Mouse (Mus musculus): ENCODE measurements at regions not wholly inside any gene's neighbourhood (a gene's known extent, or its start where the extent isn't known, plus 50 kb on each side); places are given as distances from the start of the nearest gene placed in this dataset.

DNA sequence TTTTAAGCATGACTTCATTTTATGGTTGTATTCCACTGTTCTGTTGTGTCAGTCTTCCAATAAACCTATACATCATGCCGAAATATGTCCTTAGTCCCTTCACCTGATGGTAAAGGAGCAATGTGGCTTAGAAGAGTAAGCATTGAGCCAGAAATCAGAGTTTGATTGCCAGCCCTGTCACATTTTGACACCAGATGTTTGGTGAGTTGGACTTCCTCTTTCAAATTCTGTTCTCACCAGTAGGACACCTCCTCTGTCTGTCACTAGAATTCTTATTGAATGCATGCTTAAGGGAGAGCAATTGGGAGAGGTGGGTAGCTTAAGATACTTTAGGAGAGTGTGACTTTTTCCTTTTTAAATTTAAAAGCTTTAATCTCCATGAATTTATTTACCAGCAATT is 779.1 kb upstream of the Gm8797 start:
- no peak for DNase-seq (ENCODE audit: low spot score in 2 of 2)

DNA sequence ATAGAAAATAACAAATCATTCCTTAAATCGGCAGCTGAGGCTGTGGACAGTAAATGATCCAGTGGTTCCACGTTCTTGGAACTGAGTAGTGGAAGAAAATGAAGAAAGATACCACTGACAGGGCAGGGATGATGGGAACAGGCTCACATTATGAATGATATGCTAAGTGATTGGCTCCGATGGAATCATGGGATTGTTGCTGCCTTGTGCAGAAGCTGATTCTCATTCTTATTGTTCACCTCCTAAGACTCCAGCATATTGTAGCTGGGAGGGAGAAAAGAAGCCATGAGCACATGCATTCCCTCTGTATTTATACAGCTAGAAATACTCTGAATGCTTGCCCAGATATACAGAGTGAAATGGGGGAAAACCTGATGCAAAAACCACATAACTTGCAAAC is 777.3 kb upstream of the Gm8797 start:
- DNase-seq (ENCODE audit: low spot score in 2 of 2) = no peak

DNA sequence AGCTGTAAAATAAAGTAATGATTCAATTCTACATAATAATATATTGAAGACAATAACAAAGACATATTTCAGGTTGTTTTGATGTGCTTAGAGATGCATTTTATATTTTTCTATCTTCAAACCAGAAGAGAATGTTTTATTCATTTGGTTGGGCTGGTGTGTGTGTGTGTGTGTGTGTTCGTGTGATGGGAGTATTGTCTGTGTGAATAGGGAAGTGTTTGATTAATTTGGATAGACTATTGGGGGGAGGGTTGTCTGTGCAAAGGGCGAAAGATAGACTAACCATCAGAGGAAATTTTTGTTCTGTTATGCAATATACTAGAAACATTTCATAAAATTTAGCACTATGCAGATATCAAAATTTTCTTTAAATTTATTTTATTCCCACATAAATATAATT is 776.8 kb upstream of the Gm8797 start:
- no peak for DNase-seq (ENCODE audit: low spot score in 2 of 2)

GRCm38 (mm10) chr3:4974659-4975058 is 775.9 kb upstream of the Gm8797 start:
- no peak for DNase-seq (ENCODE audit: low spot score in 2 of 2)

GRCm38 (mm10) chr3:4976344-4976743 is 774.3 kb upstream of the Gm8797 start:
- no peak for DNase-seq (ENCODE audit: low spot score in 2 of 2)

- no peak for DNase-seq (ENCODE audit: low spot score in 2 of 2)
These were observed 732.9 kb upstream of the Gm8797 start for GRCm38 (mm10) chr3:5017742-5018141.
